Mouse (Mus musculus): ENCODE results near the gene Gpr50.
A peak's percentile ranks its signal among the peaks of the same experiment; 100 is the strongest.

Gpr50 gene

DNA sequence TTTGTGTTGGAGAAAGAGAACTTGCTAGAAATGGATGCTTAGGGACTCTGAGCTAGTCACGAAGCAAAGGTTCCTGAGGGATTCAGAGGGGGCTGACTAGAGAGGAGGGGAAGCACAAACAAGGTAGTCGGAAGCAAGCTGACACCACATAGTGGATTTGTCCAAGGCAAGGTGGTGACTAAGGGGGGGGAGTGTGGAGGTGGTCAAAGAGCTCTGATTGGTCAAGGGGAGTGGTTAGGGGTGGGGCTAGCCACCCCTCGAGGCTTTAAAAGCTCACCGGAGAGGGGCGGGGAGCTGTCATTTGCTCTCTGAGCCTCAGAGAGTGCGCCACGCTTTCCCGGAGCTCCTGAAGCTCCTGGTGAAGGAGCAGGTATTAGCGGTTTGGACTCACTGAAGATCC, at the start of gene Gpr50:
TSS of gene Gpr50 (plus strand) at position 294 of the 400 bp plus-strand sequence.
- no peak for DNase-seq (ENCODE audit: low spot score in 2 of 2)

DNA sequence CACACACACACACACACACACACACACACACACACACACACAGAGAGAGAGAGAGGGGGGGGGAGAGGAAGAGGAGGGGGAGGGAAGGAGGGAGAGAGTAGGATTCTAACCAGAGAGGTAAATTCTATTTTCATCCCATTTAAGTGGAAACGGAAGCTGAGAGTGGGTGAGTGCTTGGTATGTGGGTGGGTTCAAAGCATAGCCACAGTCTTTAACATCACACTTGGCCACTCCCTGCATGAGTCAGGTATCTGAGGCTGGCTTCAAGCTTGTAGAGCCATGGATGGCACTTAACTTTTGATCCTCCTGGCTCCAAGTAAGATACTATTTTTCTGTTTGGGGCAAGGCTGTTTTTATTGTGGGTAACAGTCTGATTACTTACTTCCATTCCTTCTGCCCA, 41.2 kb upstream of the Gpr50 start:
- no peak for DNase-seq (ENCODE audit: low spot score in 2 of 2)

DNA sequence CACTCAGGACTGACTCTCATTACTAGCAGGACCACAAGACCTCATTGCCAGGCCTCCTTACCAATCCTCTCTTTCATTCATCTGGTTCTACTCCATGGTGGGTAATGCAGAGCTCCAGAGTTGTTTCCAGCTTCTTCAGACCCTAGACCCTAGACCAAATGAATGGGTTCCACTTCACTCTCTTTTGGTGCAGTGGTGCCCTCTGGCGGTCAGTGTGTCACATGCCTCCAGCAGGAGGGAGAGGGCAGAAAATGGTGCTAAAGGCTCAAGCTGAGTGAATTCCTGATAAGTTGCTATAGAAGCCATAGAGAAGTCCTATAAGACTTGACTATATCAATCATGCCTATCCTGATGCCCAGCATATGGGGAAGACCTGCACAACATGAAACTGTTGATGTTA, 39.6 kb upstream of the Gpr50 start:
- peak in 1 of 2 experiments; percentile 72 for DNase-seq (ENCODE audit: low spot score in 2 of 2)

DNA sequence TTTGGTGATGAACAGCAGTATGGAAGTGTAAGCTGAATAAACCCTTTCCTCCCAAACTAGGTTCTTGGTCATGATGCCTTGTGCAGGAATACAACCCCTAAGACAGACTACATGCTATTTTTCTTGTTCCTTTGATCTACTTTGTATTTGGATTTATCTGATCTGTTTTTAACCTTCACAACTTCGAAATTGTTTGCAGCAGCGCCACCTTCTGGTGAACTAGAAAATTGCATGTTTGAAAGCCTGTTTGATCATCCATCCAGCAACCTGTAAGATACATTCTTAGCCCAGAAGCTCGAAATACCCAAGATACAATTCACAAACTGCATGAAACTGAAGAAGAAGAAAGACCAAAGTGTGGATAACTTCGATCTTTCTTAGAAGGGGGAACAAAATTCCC, 35.2 kb upstream of the Gpr50 start:
- peak; percentile 57 to 71 for DNase-seq (ENCODE audit: low spot score in 2 of 2)

DNA sequence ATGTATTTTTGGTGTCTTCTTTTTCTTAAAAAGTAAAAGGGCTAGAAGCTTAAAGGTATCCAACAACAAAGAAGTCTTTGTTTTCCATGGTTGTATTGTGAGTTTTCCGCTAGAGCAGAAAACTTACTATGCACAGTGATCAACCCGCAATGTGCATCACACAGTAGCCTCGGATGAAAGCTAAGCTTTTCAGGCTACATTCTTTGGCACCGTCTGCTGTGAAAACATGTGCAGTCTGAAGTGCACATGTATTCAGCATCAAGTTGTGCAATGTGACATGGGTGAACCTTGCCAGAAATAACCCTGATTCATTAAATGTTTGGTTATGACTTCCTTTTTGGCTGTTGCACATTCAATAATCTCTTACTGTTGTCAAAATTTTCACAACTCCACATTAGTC, 32.8 kb upstream of the Gpr50 start:
- no peak for DNase-seq (ENCODE audit: low spot score in 2 of 2)

DNA sequence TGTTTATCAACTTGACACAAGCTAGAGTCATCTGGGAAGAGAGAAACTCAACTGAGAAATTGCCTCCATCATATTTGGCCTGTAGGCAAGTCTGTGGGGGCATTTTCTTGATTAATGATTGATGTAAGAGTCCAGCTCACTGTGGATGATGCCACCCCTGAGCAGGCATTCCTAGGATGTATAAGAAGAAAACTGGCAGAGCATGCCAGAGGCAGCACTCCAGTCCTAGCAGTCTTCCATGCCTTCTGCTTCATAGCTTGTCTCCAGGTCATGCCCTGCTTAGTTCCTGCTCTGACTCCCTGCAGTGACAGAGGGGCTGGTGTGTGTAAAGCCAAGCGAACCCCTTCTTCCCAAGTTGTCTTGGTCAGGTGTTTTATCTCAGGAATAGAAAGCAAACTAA, 32.3 kb upstream of the Gpr50 start:
- DNase-seq (ENCODE audit: low spot score in 2 of 2): no peak

DNA sequence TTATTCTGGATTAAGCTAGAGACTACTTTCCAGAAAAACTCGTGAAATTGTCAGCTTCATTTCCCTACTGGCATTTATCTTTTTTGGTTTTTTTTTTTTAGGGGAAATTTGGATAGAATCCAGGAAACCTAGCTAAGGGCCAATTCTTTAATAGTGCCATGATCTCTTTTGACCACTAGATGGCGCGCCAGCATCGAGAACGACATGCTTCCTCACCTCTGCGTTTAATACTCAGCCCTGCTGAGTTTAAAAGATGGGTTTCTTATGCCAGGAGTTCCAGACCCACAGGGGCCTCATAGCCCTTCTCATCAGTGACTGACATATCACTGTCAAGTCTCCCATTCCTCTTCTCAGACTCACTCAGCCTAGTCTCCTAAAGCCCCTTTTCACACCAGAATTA, 15.5 kb upstream of the Gpr50 start:
- DNase-seq (ENCODE audit: low spot score in 2 of 2): peak; percentile 54 to 70

DNA sequence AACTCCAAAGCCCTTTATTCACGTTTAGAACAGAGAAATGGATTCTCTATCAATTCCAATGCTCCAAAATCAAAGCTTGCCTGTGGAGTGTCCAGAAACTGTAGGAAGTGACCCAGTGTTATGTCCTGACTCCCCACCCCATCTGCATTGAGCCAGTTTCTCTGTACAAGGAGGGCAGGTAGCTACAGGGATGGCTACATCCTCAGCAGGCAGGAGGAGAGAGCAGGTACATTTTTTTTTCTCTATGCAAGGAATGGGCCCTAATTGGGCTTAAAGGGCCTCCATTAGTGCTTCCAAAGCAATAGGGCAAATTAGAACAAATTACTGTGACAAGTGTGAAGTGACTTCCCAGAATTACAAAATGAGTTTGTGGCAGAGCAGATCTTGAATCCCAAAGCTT, 15.0 kb upstream of the Gpr50 start:
- DNase-seq (ENCODE audit: low spot score in 2 of 2): no peak

DNA sequence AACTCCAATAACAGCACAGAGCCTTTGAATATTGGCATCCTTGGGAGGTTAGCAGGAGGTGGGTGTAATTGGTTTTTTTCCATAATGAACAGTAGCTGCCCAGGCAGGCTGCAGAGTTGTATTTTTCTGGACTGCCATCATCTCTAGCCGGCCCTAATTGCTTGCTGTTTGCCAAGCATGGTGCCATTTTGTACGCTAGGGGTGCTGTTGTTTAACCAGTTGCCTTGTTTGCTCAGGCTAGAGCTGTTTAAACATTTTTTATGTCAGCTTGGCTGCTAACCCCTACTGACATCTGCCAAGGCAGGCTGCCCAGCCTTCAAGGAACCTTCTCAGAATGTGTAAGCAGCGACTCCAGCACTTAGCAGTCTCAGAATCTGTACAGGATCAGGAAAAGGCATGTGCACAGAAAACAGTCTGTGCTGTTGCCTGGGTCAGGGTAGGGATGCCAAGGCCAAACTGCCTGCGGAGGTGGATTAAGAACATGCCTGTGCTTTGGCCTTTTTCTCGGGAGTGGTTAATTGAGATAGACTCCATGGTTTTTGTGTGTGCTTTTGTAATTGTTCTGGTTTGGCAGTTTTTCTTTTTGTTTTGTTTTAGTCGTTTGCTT, 14.5 kb upstream of the Gpr50 start:
- peak; percentile 54 to 63 for DNase-seq (ENCODE audit: low spot score in 2 of 2)

DNA sequence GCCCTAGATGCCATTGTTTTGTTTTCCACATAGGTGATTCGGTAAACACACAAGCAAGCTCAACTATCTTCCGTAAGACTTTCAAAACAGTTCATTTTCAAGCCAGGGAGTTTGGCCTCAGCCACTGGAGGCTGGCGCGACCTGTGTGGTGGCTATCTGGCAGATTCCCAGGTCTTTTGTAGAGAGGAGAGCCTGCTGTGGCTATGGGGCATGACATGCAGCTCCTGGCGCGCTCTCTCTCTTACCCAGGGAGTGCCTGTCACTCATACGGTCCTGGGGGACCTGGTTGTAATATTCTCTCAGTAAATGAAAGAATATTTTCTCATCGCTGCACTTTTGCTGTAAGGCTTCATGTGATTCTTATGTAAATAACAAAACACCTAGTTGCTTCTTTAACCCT, 13.5 kb upstream of the Gpr50 start:
- no peak for DNase-seq (ENCODE audit: low spot score in 2 of 2)

DNA sequence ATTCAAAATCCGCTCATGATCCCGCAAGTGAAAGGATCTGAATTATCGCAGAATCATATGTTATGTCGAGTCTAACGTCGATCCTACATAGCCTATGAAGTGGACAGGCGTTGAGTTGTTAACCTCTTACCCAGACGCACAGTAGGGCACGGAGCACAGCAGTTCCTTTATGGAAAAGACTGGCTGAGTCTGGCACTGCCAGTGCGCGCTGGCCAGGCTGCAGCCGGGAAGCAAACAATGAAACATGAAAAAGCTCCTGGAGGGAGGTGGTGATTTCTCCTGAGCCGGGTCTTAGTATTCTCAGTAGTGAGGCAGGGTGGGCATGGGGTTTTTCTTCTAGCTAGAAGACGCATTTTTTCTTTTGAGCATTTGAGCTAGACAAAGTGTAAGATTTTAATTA, 1.7 kb upstream of the Gpr50 start:
- DNase-seq (ENCODE audit: low spot score in 2 of 2): no peak

DNA sequence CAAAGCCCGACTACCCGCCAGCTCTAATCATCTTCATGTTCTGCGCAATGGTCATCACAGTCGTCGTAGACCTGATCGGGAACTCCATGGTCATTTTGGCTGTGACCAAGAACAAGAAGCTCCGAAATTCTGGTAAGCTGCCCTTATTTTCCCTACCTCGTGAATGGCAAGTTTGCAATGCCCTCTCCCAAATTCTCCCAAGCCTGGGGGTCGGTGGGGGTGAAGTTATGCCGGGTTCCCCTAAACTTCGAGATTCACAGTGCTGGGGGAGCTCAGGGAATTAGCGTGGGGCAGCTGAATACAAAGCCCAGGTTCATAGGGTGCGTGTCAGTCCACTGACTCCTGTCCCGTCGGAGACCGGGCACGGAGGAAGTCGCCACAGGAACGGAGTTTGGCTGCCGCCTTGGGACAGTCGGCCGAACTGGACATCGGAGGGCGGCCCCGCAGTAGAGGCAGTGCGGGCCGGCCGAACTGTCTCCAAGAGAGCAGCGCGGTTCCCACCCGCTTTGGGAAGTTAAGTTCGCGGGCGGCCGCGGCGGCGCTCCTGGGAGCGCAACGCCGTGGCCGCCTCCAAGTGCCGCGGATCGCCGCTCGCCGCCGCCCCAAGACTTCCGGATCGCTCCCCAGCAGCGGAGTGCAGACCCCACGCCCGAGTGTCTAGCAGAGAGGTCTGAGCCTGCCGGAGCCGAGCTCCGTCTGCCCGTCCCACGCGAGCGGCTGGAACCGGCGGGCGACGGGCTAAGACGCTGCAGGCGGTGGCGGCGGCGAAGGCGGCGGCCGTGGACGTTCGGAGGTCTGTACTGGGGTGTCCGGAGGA, 612 bp downstream of the Gpr50 start:
- DNase-seq (ENCODE audit: low spot score in 2 of 2): no peak

DNA sequence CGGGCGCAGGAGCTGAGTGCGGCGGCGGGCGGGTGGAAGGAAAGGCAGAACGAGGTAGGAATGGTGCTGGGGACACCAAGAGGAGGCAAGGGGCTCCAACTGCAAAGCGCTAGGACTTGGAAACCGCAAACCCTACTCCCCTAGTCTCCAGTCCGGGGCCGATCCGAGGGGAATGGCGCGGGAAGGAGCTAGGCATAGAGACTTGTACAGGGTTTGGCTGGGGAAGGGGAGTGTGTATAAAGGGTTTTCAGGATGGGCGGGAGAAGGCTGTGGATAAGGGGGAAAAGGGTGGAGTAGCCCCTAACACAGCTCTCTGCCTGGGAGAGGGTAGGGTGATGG, 1.2 kb downstream of the Gpr50 start:
- DNase-seq (ENCODE audit: low spot score in 2 of 2): no peak

DNA sequence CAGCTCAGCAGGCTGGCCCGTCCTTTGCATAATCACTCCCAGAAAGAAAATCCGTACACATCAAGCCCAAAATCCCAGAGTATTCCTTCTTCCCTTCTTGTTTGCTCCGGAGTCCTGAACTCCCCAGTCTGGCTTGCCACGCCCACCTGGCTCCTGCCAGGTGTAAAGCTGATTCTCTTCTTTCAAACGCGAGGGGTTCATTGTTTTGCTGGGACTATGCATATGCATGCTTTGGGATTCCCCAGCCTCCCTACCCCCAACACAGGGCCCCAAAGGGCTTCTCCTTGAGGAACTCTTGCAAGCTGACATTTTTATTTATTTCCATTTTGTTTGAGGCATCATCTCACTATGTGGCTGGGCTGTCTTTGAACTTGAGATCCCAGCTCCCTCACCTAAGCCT, 6.8 kb downstream of the Gpr50 start:
- no peak for DNase-seq (ENCODE audit: low spot score in 2 of 2)

DNA sequence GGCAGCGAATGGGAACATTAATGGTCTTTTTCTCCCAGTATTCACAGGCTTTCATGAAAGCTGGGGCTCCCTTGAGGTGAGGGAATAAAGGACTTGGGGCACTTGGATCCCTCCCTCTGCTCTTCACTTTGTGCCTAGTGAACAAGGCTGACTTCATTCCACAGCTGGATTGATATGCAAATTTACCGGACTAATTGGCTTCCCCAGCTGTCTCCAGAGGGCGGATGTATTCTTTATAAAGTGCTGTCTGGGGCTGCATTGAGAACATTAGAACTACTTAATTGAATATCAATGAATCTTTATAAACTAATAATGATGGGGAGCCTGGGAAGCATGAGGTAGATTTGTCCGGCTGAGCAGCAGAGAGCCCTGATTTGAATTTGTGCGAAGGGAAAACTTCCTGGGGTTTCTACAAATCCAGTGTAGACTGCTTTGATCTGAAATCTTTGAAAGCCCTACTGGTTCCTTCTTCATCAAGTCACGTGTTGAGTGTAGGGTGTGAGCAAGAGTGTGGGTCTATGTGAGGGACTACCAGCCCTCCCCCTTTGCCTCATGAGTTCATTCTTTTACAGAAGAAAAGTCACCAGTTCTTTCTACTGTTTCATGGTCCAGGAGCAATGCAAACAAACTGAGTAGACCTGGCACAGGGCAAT, 37.5 kb downstream of the Gpr50 start:
- no peak for DNase-seq (ENCODE audit: low spot score in 2 of 2)
